Mouse (Mus musculus) CD4-positive naive resting alpha-beta T cell, adult 76 days (primary cell): ENCODE results near the gene Dbndd2. TPM values are rescaled to one million over a fixed set of nuclear protein-coding genes. Genes with fewer than 3 reads are reported as not detected.

Experiments
- total RNA-seq: library from RNA; stranded (reverse); gene quantifications from one replicate; pipeline ENCODE4 v1.2.4, GENCODE M21; 2023

Dbndd2 gene
- 4.5 TPM for total RNA-seq

DNA sequence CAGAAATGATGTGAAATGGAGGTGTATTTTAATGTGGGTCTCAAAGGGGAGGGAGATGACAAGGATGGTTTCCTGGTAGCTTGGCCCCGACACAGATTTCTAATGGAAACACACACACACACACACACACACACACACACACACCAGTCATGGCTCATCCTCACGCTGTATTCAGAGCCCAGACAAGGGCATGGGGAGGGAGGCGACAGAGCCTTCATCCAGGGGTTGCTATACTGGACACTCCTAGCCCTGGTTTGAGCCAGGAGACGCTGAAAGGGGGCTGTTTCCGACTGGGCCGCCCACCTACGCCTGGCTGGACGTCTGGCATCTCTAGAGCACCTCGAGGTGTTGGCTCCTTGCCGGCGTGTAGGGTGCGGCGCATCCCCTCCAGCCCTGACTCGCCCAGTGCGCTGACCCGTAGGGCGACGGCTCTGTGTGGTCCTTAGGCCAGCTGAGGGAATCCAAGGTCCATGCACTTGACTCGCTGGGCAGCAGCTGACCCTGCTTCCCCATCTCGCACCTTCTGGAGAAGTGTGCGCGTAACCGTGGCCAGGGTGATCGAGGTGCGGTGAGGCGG, at the start of gene Dbndd2:
TSS of gene Dbndd2 (plus strand) at position 426 of the 577 bp plus-strand sequence.

GRCm38 (mm10) chr2:164443460-164444000, 42.4 kb upstream of the Dbndd2 start, which contains the start of gene Sdc4:
Sdc4 (minus strand) TSS chr2:164443887.

GRCm38 (mm10) chr2:164456864-164457300, 29.0 kb upstream of the Dbndd2 start, which contains the start of gene Sys1:
Sys1 (plus strand) TSS chr2:164456964.

GRCm38 (mm10) chr2:164460745-164461551, 25.0 kb upstream of the Dbndd2 start, which contains the start of gene Gm20458:
Gm20458 (plus strand) TSS chr2:164460967.

GRCm38 (mm10) chr2:164473624-164474023, 12.3 kb upstream of the Dbndd2 start, which contains the start of gene Trp53tg5:
Trp53tg5 (minus strand) TSS chr2:164473724.

DNA sequence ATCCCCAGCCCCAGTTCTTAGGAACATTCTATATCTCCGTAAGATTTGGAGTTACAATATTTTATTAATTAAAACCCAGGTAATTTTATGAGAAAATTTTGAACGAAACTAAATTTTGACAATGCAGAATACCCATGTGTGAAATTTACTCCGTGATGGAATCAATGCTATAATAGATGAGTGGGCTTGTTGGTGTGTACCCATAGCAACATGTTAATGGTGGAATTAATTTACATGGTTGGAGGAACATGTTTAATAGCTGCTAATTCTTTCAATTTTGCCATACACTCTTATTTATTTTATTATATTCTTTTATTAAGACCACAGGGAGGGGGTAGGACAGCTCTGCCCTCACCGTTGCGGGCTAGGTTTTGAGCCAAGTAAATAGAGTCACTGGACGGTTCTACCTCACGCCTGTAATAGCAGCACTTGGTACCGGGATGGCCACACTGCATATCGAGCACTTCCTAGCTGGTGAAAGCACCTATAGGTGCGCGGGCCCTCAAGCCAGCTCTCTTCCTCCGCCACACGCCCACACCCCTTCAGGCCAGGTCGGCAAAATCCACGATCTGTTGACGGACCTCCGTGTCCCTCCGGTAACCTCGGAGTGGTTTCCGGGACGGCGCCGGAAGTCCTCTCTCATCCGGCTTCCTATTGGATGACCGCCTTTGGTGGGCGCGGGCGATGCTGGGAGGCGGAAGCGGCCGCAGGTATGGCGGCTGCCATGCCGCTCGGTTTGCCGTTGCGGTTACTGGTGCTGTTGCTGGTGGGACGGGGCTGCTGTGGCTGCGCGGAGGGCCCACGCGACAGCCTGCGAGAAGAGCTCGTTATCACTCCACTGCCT, 11.2 kb downstream of the Dbndd2 start, which contains the start of gene Pigt:
TSS of gene Pigt (plus strand) at position 674 of the 844 bp plus-strand sequence.

Other genes with a start within 250 kb of the Dbndd2 start
- not detected for gene Svs2, start 247.6 kb upstream of the Dbndd2 start, total RNA-seq
- gene Svs3b, start 229.5 kb upstream of the Dbndd2 start, total RNA-seq, result not detected
- not detected for gene Svs4, start 207.6 kb upstream of the Dbndd2 start, total RNA-seq
- not detected for gene Svs3a, start 196.8 kb upstream of the Dbndd2 start, total RNA-seq
- gene Svs6, start 169.4 kb upstream of the Dbndd2 start, total RNA-seq, result not detected
- not detected for gene Svs5, start 153.4 kb upstream of the Dbndd2 start, total RNA-seq
- gene Slpi, start 97.0 kb upstream of the Dbndd2 start, total RNA-seq, result 7.1 TPM
- gene Rbpjl, start 83.0 kb upstream of the Dbndd2 start, total RNA-seq, result not detected
- not detected for gene Matn4, start 80.9 kb upstream of the Dbndd2 start, total RNA-seq
- gene Sdc4, start 42.2 kb upstream of the Dbndd2 start, total RNA-seq, result 12.5 TPM
- gene Sys1, start 29.1 kb upstream of the Dbndd2 start, total RNA-seq, result 55.4 TPM
- 0.56 TPM for gene Gm20458, start 25.1 kb upstream of the Dbndd2 start, total RNA-seq
- gene Trp53tg5, start 12.4 kb upstream of the Dbndd2 start, total RNA-seq, result not detected
- gene Pigt, start 11.4 kb downstream of the Dbndd2 start, total RNA-seq, result 67.9 TPM
- not detected for gene Wfdc2, start 76.3 kb downstream of the Dbndd2 start, total RNA-seq
- not detected for gene Spint3, start 87.4 kb downstream of the Dbndd2 start, total RNA-seq
- gene Wfdc6a, start 99.3 kb downstream of the Dbndd2 start, total RNA-seq, result not detected
- not detected for gene Eppin, start 107.5 kb downstream of the Dbndd2 start, total RNA-seq
- gene Wfdc6b, start 127.4 kb downstream of the Dbndd2 start, total RNA-seq, result not detected
- gene Wfdc8, start 127.5 kb downstream of the Dbndd2 start, total RNA-seq, result not detected
- not detected for gene Wfdc16, start 152.7 kb downstream of the Dbndd2 start, total RNA-seq
- gene Wfdc10, start 169.9 kb downstream of the Dbndd2 start, total RNA-seq, result not detected
- not detected for gene Wfdc9, start 170.5 kb downstream of the Dbndd2 start, total RNA-seq
- not detected for gene Wfdc11, start 188.0 kb downstream of the Dbndd2 start, total RNA-seq
- not detected for gene Wfdc13, start 199.0 kb downstream of the Dbndd2 start, total RNA-seq
- gene Spint4, start 212.4 kb downstream of the Dbndd2 start, total RNA-seq, result not detected
- gene Spint5, start 229.2 kb downstream of the Dbndd2 start, total RNA-seq, result not detected